Comparison of ENCODE assay signal across 16 mouse cellular contexts in the genomic region with DNA sequence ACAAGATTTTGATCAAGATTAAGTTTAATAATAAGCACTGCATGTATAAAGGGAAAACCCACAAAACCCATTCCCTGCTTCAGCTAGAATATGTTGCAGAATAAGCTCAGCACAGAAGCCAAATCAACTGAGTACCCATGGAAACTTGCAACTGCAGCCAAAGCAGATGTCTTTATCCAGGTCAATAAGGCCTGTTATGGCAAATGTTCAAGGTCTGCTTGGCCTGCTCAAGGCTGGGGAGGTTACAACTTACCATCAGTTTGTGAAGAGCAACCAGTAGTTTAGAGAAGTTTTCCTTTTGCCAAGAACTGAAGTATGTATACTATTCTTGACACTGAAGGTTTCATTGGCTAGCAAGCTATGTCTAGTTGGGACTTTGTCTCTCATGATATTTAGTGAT.
"Had no signal": no experiment of that assay in that cellular context is flagged by ENCODE, and none has a peak within 500 bp of the region (broad histone marks: within the 10 kb centered on the region; RNA-seq: fewer than 3 reads in every experiment).

No protein-coding gene starts in this region.

- H3K27me3 ChIP-seq: megakaryocyte, embryonic 14.5 days; midbrain, embryonic 13.5 days; midbrain, embryonic 15.5 days; neural tube, embryonic 12.5 days; stomach, embryonic 15.5 days had no signal

- H3K4me3 ChIP-seq: megakaryocyte, embryonic 14.5 days; midbrain, embryonic 13.5 days; midbrain, embryonic 15.5 days; neural tube, embryonic 12.5 days; stomach, embryonic 15.5 days had no signal

- H3K36me3 ChIP-seq: midbrain, embryonic 13.5 days; midbrain, embryonic 15.5 days; neural tube, embryonic 12.5 days; stomach, embryonic 15.5 days had no signal

- H3K9me3 ChIP-seq: megakaryocyte, embryonic 14.5 days; stomach, embryonic 15.5 days had no signal

- ATAC-seq: midbrain, embryonic 13.5 days; midbrain, embryonic 15.5 days had no signal

- H3K27ac ChIP-seq: macrophage; midbrain, embryonic 13.5 days; midbrain, embryonic 15.5 days; neural tube, embryonic 12.5 days; stomach, embryonic 15.5 days; stomach, postnatal 0 days had no signal

- DNase-seq: lung, adult 18-20 months; lung, embryonic 14.5 days; lung, postnatal 14 days; lung, postnatal 36 days; right cerebral cortex, postnatal 14 days; thymus, adult 2 months; thymus, postnatal 25 days; thymus, postnatal 4 days had no signal

- H3K4me2 ChIP-seq: lung, embryonic 14.5 days; midbrain, embryonic 11.5 days; midbrain, embryonic 13.5 days; midbrain, embryonic 15.5 days; neural tube, embryonic 12.5 days; stomach, embryonic 15.5 days had no signal

- H3K9ac ChIP-seq: lung, embryonic 14.5 days; midbrain, embryonic 13.5 days; midbrain, embryonic 15.5 days; neural tube, embryonic 12.5 days; stomach, embryonic 15.5 days had no signal

- H3K4me1 ChIP-seq: megakaryocyte, embryonic 14.5 days; midbrain, embryonic 13.5 days; midbrain, embryonic 15.5 days; neural tube, embryonic 12.5 days; stomach, embryonic 15.5 days had no signal
